Mouse (Mus musculus) forebrain, postnatal 0 days (tissue): ENCODE measurements around the gene Pla2r1. TPM values are rescaled to one million over a fixed set of nuclear protein-coding genes. Genes with fewer than 3 reads are reported as not detected.

ENCODE experiments used
- ATAC-seq: fragments of 200-750 bp; cut with Nextera tagmentation; 2 replicates; pipeline ENCODE4 v1.8.0; 2017; ENCODE audit warnings: mild to moderate bottlenecking, moderate library complexity
- DNase-seq: peaks from one replicate; pipeline ENCODE4 v3.0.0-alpha.2; 2015
- H3K27ac ChIP-seq: fragments of 300-500 bp; sonication (generic); 2 replicates; pipeline ENCODE4 v1.5.1; 2014; ENCODE audit warnings: low read depth, mild to moderate bottlenecking, antibody characterized with exemption, low read length, moderate library complexity, mixed read lengths
- H3K27me3 ChIP-seq: fragments of 300-500 bp; sonication (generic); 2 replicates; pipeline ENCODE4 v1.6.1; 2014; ENCODE audit warnings: mild to moderate bottlenecking, low read length, mixed read lengths; ENCODE audit not compliant: insufficient read depth
- H3K36me3 ChIP-seq: fragments of 300-500 bp; sonication (generic); 2 replicates; pipeline ENCODE4 v1.6.1; 2014; ENCODE audit warnings: mild to moderate bottlenecking, moderate library complexity; ENCODE audit not compliant: insufficient read depth
- H3K4me1 ChIP-seq: fragments of 300-500 bp; sonication (generic); 2 replicates; pipeline ENCODE4 v1.6.1; 2014; ENCODE audit warnings: antibody characterized with exemption; ENCODE audit not compliant: insufficient read depth
- H3K4me2 ChIP-seq: fragments of 300-500 bp; sonication (generic); 2 replicates; pipeline ENCODE4 v1.6.1; 2014; ENCODE audit warnings: low read depth, mild to moderate bottlenecking, moderate library complexity
- H3K4me3 ChIP-seq: fragments of 300-500 bp; sonication (generic); 2 replicates; pipeline ENCODE4 v1.5.1; 2014; ENCODE audit warnings: low read depth, low read length, mixed read lengths
- H3K9ac ChIP-seq: fragments of 300-500 bp; sonication (generic); 2 replicates; pipeline ENCODE4 v1.6.1; 2014; ENCODE audit warnings: mild to moderate bottlenecking
- H3K9me3 ChIP-seq: fragments of 300-500 bp; sonication (generic); 2 replicates; pipeline ENCODE4 v1.6.1; 2016; ENCODE audit warnings: low read length
- CTCF ChIP-seq: sonication (generic); IDR thresholded peaks from 2 replicates; pipeline ENCODE4 v1.5.1; 2016; ENCODE audit warnings: antibody characterized with exemption, control low read depth, low read depth
- WGBS: fragments of 180-500 bp; shearing (Covaris S2); extraction: QIAGEN DNeasy Blood & Tissue Kit; methylation state at CpG from one replicate; pipeline ENCODE4 v1.1.7; 2014; 5-methylcytosine and 5-hydroxymethylcytosine counted together
- polyA plus RNA-seq: library from polyadenylated mRNA; unstranded; fragments of >200 nt; fragmentation: Nextera tagmentation; extraction: Ambion mirVana; gene quantifications from 2 replicates; pipeline ENCODE4 v1.2.1, GENCODE M21; 2015
- total RNA-seq: library from RNA; depleted of rRNA; stranded (reverse); fragments of >200 nt; gene quantifications from 2 replicates; pipeline ENCODE4 v1.2.3, GENCODE M21; 2014; rRNA removed

Pla2r1 gene
- total RNA-seq (0.54 and 0.81 TPM in 2 replicates), polyA plus RNA-seq (0.15 and 0.21 TPM in 2 replicates)

GRCm38 (mm10) chr2:60552902-60553682 is at the start of gene Pla2r1:
Gene Pla2r1, minus strand, starts transcription at chr2:60553308.
- H3K9me3 ChIP-seq: no peaks in the 10 kb centered on the region
- no peak for DNase-seq
- H3K4me1 ChIP-seq: peaks cover 7% of the 10 kb centered on the region; the same call in 1 of the 2 replicates
- no peaks in the 10 kb centered on the region for H3K36me3 ChIP-seq
- H3K27ac ChIP-seq: no peak within 1 kb of the TSS
- peak; percentile 36 for ATAC-seq
- 5% methylated on average over 33 of the region's 33 CpGs for WGBS
- no peaks in the 10 kb centered on the region for H3K27me3 ChIP-seq
- peak within 1 kb of the TSS; percentile 53 for H3K4me2 ChIP-seq
- no peak within 1 kb of the TSS for H3K9ac ChIP-seq
- peak within 1 kb of the TSS; percentile 22 for H3K4me3 ChIP-seq
- 0 out of 2 replicates have a peak, but pooled peaks have one; percentile 12 for TF ChIP-seq CTCF

GRCm38 (mm10) chr2:60601326-60601725 is 48.2 kb upstream of the Pla2r1 start:
- no peak for ATAC-seq

DNA sequence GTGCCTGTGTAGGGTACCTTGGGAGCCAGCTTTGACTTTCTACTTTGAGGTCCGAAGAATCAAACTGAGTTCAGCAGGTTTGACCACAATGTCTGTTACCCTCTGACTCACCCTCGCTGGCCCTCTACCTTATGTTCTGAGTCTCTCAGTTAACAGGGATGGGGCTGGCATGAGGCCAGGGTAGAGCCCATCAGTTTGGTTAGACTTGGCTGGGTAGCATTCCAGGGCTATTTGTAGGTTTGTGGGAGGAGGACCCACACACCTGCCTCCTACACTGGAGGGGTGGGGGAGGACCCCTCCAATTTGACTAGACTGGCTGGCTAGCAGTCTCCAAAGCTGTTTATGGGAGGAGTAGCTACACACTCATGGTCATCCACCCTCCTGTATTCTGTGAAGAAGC is 47.8 kb upstream of the Pla2r1 start:
- H3K27me3 ChIP-seq: no peaks in the 10 kb centered on the region
- no peak overlapping the region for H3K4me2 ChIP-seq
- TF ChIP-seq CTCF: no peak
- H3K9ac ChIP-seq: no peak overlapping the region
- ATAC-seq: no peak
- WGBS: 95% methylated on average over 2 of the region's 2 CpGs
- no peaks in the 10 kb centered on the region for H3K4me1 ChIP-seq
- no peaks in the 10 kb centered on the region for H3K36me3 ChIP-seq
- no peaks in the 10 kb centered on the region for H3K9me3 ChIP-seq
- no peak overlapping the region for H3K27ac ChIP-seq
- no peak for DNase-seq
- H3K4me3 ChIP-seq: no peak overlapping the region

More at GRCm38 (mm10) chr2:60601326-60601725, 48.2 kb upstream of the Pla2r1 start:
- no peak overlapping the region for H3K27ac ChIP-seq
- H3K4me2 ChIP-seq: no peak overlapping the region
- H3K4me1 ChIP-seq: no peaks in the 10 kb centered on the region
- H3K36me3 ChIP-seq: no peaks in the 10 kb centered on the region
- H3K4me3 ChIP-seq: no peak overlapping the region
- no peak overlapping the region for H3K9ac ChIP-seq
- H3K27me3 ChIP-seq: no peaks in the 10 kb centered on the region
- WGBS: 90% methylated on average over 2 of the region's 2 CpGs
- TF ChIP-seq CTCF: no peak
- no peaks in the 10 kb centered on the region for H3K9me3 ChIP-seq
- no peak for DNase-seq

- Histone ChIP-seq H3K27me3 (no peaks in the 10 kb centered on the region), H3K4me2 (no peak overlapping the region), H3K9ac (no peak overlapping the region), H3K9me3 (no peaks in the 10 kb centered on the region), H3K4me3 (no peak overlapping the region), H3K4me1 (no peaks in the 10 kb centered on the region), H3K27ac (no peak overlapping the region), H3K36me3 (no peaks in the 10 kb centered on the region)
- TF ChIP-seq CTCF: no peak
- WGBS: 87% methylated on average over 4 of the region's 4 CpGs
- no peak for DNase-seq
- no peak for ATAC-seq
Measured at GRCm38 (mm10) chr2:60583416-60583815, 30.3 kb upstream of the Pla2r1 start.

- Histone ChIP-seq H3K36me3 (no peaks in the 10 kb centered on the region), H3K27me3 (no peaks in the 10 kb centered on the region), H3K9ac (no peak overlapping the region), H3K9me3 (no peaks in the 10 kb centered on the region), H3K27ac (no peak overlapping the region), H3K4me2 (no peak overlapping the region), H3K4me1 (peaks cover 7% of the 10 kb centered on the region; the same call in 1 of the 2 replicates), H3K4me3 (no peak overlapping the region)
- WGBS: 56% methylated on average over 4 of the region's 4 CpGs
- DNase-seq (no peak), ATAC-seq (no peak)
- TF ChIP-seq CTCF: no peak
Measured at GRCm38 (mm10) chr2:60554561-60554960, 1.5 kb upstream of the Pla2r1 start.

- WGBS: 29% methylated on average over 21 of the region's 21 CpGs
- TF ChIP-seq CTCF: no peak
- no peak overlapping the region for H3K9ac ChIP-seq
- peak overlapping the region; percentile 53 for H3K4me2 ChIP-seq
- no peak for DNase-seq
- peak overlapping the region; percentile 22 for H3K4me3 ChIP-seq
- no peaks in the 10 kb centered on the region for H3K36me3 ChIP-seq
- peaks cover 7% of the 10 kb centered on the region; the same call in 1 of the 2 replicates for H3K4me1 ChIP-seq
- H3K27me3 ChIP-seq: no peaks in the 10 kb centered on the region
- ATAC-seq: no peak
- H3K27ac ChIP-seq: no peak overlapping the region
- H3K9me3 ChIP-seq: no peaks in the 10 kb centered on the region
Measured at GRCm38 (mm10) chr2:60552177-60552901, 769 bp downstream of the Pla2r1 start.

- DNase-seq: no peak
- no peak for ATAC-seq
- 52% methylated on average over 2 of the region's 2 CpGs for WGBS
- TF ChIP-seq CTCF: no peak
- no peak overlapping the region for H3K9ac ChIP-seq
- H3K9me3 ChIP-seq: no peaks in the 10 kb centered on the region
- no peak overlapping the region for H3K27ac ChIP-seq
- no peaks in the 10 kb centered on the region for H3K27me3 ChIP-seq
- H3K4me1 ChIP-seq: peaks cover 7% of the 10 kb centered on the region; the same call in 1 of the 2 replicates
- no peak overlapping the region for H3K4me2 ChIP-seq
- H3K36me3 ChIP-seq: no peaks in the 10 kb centered on the region
- H3K4me3 ChIP-seq: no peak overlapping the region
Measured at GRCm38 (mm10) chr2:60551673-60552072, 1.4 kb downstream of the Pla2r1 start.
